Mouse (Mus musculus): Measurements from ENCODE around the gene Cntnap1. TPM values are rescaled to one million over a fixed set of nuclear protein-coding genes. Genes with fewer than 3 reads are reported as not detected.
"Not testable (repeated sequence)": the region's sequence is repeated elsewhere in the genome, so short reads cannot be mapped to it uniquely, and the experiment has no call there.

The Cntnap1 gene
- 0.46 and 0.70 TPM in 2 replicates for polyA plus RNA-seq (2014; fragmentation: Nextera tagmentation; extraction: Ambion mirVana)

DNA sequence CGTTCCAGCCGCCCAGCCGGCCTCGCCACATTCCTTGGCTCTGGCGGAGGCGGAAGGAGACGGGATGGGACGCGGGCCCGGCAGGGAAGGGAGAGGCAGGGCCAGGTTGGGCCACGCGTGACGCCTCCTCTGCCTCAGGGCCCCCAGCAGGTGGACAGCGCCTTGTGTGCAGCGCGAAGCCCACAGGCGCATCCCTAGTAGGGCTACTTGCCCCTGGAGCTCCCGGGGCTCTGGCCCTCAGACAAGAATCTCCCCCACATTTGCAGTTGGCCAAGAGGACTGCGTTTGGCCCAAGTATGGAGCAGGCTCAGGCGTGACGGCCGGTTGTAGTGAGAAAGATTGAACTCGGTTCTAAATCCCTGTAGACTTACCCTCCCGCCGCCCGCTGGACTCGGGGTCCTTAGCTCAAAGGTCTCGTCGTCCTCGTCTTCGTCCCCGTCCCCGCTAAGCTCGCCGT is at the start of gene Cntnap1:
Gene Cntnap1 (plus strand): TSS at position 170 of the 457 bp plus-strand sequence.
- no peak for ATAC-seq (replicated peaks; ENCODE audit: insufficient number of reproducible peaks, low FRiP score, low TSS enrichment)
- Histone ChIP-seq H3K9me3 (replicated peaks; ENCODE audit: control insufficient read depth, low read length) (no peaks in the 10 kb centered on the region), H3K4me3 (ENCODE audit: low read depth, low read length) (peak within 1 kb of the TSS; percentile 71), H3K4me2 (peak within 1 kb of the TSS; percentile 97), H3K27ac (ENCODE audit: low read depth, low read length) (peak within 1 kb of the TSS; percentile 82), H3K9ac (ENCODE audit: low read depth, low read length) (peak within 1 kb of the TSS; percentile 73), H3K36me3 (ENCODE audit: control insufficient read depth, insufficient read depth, low read length) (peaks cover 3% of the 10 kb centered on the region; the same call in 1 of the 2 replicates), H3K4me1 (ENCODE audit: control insufficient read depth, insufficient read depth, low read length) (peaks cover 50% of the 10 kb centered on the region), H3K27me3 (ENCODE audit: control insufficient read depth, insufficient read depth, low read length) (peaks cover 53% of the 10 kb centered on the region)
- under 1% methylated on average over 35 of the region's 35 CpGs for WGBS (ENCODE audit: insufficient replicate concordance)

DNA sequence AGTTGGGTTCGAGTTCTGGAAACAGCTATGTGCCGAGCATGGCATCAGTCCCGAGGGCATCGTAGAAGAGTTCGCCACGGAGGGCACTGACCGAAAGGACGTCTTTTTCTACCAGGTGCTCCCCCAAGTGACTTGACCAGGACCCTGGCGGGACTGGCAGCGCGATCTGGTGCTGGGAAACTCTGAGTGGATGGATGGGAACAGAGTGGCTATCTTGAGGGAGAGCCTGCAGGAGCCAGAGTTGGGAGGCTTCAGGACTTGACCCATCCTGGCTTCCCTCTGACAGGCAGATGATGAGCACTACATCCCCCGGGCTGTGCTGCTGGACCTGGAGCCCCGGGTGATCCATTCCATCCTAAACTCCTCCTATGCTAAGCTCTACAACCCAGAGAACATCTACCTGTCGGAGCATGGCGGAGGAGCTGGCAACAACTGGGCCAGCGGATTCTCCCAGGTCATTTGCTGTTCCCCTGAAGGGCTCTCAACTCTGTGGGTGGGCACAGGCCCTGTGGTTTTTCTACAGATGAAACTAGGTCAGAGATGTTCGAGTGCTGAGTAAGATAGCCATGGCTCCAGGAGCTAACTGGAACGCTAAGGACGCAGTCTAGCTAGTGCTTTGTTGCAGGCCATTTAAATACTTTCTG is 49.7 kb upstream of the Cntnap1 start:
- no peaks in the 10 kb centered on the region for H3K9me3 ChIP-seq (replicated peaks; ENCODE audit: control insufficient read depth, low read length)
- WGBS (ENCODE audit: insufficient replicate concordance) = 24% methylated on average over 19 of the region's 19 CpGs
- H3K36me3 ChIP-seq (ENCODE audit: control insufficient read depth, insufficient read depth, low read length) = peaks cover under 1% of the 10 kb centered on the region; the same call in 1 of the 2 replicates
- peak overlapping the region; percentile 91 for H3K27ac ChIP-seq (ENCODE audit: low read depth, low read length)
- peak overlapping the region; percentile 91 for H3K4me2 ChIP-seq
- no peak for ATAC-seq (replicated peaks; ENCODE audit: insufficient number of reproducible peaks, low FRiP score, low TSS enrichment)
- peak overlapping the region; percentile 97 for H3K4me3 ChIP-seq (ENCODE audit: low read depth, low read length)
- no peaks in the 10 kb centered on the region for H3K27me3 ChIP-seq (ENCODE audit: control insufficient read depth, insufficient read depth, low read length)
- peak overlapping the region; percentile 96 for H3K9ac ChIP-seq (ENCODE audit: low read depth, low read length)
- peaks cover 19% of the 10 kb centered on the region for H3K4me1 ChIP-seq (ENCODE audit: control insufficient read depth, insufficient read depth, low read length)

- H3K4me2 ChIP-seq; H3K27me3 ChIP-seq (ENCODE audit: control insufficient read depth, insufficient read depth, low read length); H3K9me3 ChIP-seq (replicated peaks; ENCODE audit: control insufficient read depth, low read length); ATAC-seq (replicated peaks; ENCODE audit: insufficient number of reproducible peaks, low FRiP score, low TSS enrichment); H3K4me3 ChIP-seq (ENCODE audit: low read depth, low read length); H3K9ac ChIP-seq (ENCODE audit: low read depth, low read length); H3K27ac ChIP-seq (ENCODE audit: low read depth, low read length): not testable (repeated sequence)
- peaks cover 15% of the 10 kb centered on the region for H3K36me3 ChIP-seq (ENCODE audit: control insufficient read depth, insufficient read depth, low read length)
- peaks cover 10% of the 10 kb centered on the region for H3K4me1 ChIP-seq (ENCODE audit: control insufficient read depth, insufficient read depth, low read length)
- WGBS (ENCODE audit: insufficient replicate concordance) = 98% methylated on average over 8 of the region's 8 CpGs
Observed at GRCm38 (mm10) chr11:101124494-101124893, 45.8 kb upstream of the Cntnap1 start.

DNA sequence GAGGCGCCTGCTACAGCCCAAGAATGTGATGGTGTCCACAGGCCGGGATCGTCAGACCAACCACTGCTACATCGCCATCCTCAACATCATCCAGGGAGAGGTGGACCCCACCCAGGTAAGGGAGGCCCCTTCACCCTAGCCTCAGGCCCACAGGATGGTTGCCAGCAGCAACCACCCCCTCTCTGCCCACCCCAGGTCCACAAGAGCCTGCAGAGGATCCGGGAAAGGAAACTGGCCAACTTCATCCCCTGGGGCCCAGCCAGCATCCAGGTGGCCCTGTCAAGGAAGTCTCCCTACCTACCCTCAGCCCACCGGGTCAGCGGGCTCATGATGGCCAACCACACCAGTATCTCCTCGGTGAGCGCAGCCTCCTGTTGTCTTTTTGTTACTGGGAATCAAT is 45.3 kb upstream of the Cntnap1 start:
- not testable (repeated sequence) for H3K9me3 ChIP-seq (replicated peaks; ENCODE audit: control insufficient read depth, low read length); H3K4me3 ChIP-seq (ENCODE audit: low read depth, low read length); H3K9ac ChIP-seq (ENCODE audit: low read depth, low read length); H3K27ac ChIP-seq (ENCODE audit: low read depth, low read length); H3K4me2 ChIP-seq; ATAC-seq (replicated peaks; ENCODE audit: insufficient number of reproducible peaks, low FRiP score, low TSS enrichment); H3K27me3 ChIP-seq (ENCODE audit: control insufficient read depth, insufficient read depth, low read length)
- Histone ChIP-seq H3K36me3 (ENCODE audit: control insufficient read depth, insufficient read depth, low read length) (peaks cover 15% of the 10 kb centered on the region), H3K4me1 (ENCODE audit: control insufficient read depth, insufficient read depth, low read length) (peaks cover 11% of the 10 kb centered on the region)
- WGBS (ENCODE audit: insufficient replicate concordance) = 95% methylated on average over 6 of the region's 9 CpGs

- Histone ChIP-seq H3K27ac (ENCODE audit: low read depth, low read length) (no peak overlapping the region), H3K4me3 (ENCODE audit: low read depth, low read length) (no peak overlapping the region), H3K4me1 (ENCODE audit: control insufficient read depth, insufficient read depth, low read length) (peaks cover 7% of the 10 kb centered on the region; the same call in 1 of the 2 replicates), H3K4me2 (no peak overlapping the region), H3K36me3 (ENCODE audit: control insufficient read depth, insufficient read depth, low read length) (peaks cover 15% of the 10 kb centered on the region), H3K9ac (ENCODE audit: low read depth, low read length) (no peak overlapping the region), H3K9me3 (replicated peaks; ENCODE audit: control insufficient read depth, low read length) (no peaks in the 10 kb centered on the region), H3K27me3 (ENCODE audit: control insufficient read depth, insufficient read depth, low read length) (no peaks in the 10 kb centered on the region)
- 79% methylated on average over 1 of the region's 1 CpGs for WGBS (ENCODE audit: insufficient replicate concordance)
- no peak for ATAC-seq (replicated peaks; ENCODE audit: insufficient number of reproducible peaks, low FRiP score, low TSS enrichment)
Observed at GRCm38 (mm10) chr11:101127075-101127474, 43.2 kb upstream of the Cntnap1 start.

DNA sequence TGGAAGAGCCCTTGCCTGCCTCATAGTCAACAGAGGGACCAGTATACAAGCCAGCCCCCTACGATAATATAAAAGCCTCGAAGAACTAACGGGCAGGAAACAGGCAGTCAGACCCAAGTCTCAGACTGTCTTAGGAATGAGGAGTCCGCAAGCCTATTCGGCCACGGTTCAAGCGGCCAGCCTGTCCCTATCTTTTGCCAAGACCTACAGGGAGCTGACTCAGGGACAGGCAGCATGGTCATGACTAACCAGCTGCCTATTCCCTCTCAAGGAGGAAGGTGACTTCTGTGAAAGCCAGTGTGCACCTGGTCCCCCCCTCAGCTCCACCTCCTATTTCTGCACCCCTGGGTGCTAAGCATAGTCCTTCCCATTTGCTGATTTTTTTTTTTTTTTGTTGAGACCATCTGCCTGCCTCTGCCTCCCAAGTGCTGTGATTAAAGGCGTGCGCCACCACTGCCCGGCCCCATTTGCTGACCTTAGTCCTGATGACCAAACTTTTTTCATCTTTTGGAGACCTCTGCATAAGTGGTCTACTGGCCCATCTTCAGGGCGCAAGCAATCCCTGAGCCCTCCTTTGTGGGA is 41.2 kb upstream of the Cntnap1 start:
- peaks cover 15% of the 10 kb centered on the region for H3K36me3 ChIP-seq (ENCODE audit: control insufficient read depth, insufficient read depth, low read length)
- no peak overlapping the region for H3K27ac ChIP-seq (ENCODE audit: low read depth, low read length)
- ATAC-seq (replicated peaks; ENCODE audit: insufficient number of reproducible peaks, low FRiP score, low TSS enrichment) = no peak

DNA sequence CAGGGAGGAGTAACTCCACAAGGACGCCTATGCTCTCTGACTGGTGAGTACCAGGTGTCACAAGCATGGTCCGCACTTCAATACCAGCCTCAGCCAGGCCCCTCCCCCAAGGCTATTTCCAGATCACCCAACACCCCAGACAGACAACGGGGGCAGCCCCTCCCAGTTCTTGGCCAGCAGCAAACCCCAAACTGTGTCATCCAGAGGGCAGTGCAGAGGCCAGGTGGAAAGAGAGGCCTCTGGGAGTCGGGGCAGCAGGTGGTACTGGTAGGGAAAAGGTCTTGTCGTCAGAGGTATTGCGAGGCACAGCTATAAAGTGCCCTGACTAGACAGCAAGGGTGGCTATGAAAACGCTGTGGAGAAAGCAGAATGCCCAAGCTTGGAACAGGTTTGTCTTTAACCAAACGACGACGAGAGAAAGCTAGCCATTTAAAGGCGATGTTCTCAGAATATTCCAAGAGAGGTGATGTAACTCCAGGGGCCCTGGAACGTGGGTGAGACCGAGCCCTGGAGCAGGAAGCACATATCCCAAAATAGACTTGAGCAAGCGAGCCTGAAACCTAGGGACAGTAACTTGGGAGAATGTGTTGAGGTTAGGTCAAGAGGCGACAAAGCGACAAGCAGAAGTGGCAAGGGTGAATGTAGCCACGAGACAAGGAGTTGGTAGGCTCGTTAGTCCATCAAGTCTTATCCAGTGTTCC is 40.1 kb upstream of the Cntnap1 start:
- WGBS (ENCODE audit: insufficient replicate concordance) = 26% methylated on average over 18 of the region's 18 CpGs
- Histone ChIP-seq H3K27me3 (ENCODE audit: control insufficient read depth, insufficient read depth, low read length) (no peaks in the 10 kb centered on the region), H3K9ac (ENCODE audit: low read depth, low read length) (0 out of 2 replicates have a peak overlapping the region, but pooled peaks have one; percentile 43), H3K4me2 (peak overlapping the region; percentile 45), H3K9me3 (replicated peaks; ENCODE audit: control insufficient read depth, low read length) (no peaks in the 10 kb centered on the region), H3K4me1 (ENCODE audit: control insufficient read depth, insufficient read depth, low read length) (peaks cover 7% of the 10 kb centered on the region; the same call in 1 of the 2 replicates), H3K36me3 (ENCODE audit: control insufficient read depth, insufficient read depth, low read length) (peaks cover 15% of the 10 kb centered on the region), H3K27ac (ENCODE audit: low read depth, low read length) (peak overlapping the region; percentile 89), H3K4me3 (ENCODE audit: low read depth, low read length) (no peak overlapping the region)
- ATAC-seq (replicated peaks; ENCODE audit: insufficient number of reproducible peaks, low FRiP score, low TSS enrichment) = peak; percentile 68; the same call in 1 of the 2 replicates

More for the DNA sequence above, 41.2 kb upstream of the Cntnap1 start:
- WGBS (ENCODE audit: insufficient replicate concordance) = 82% methylated on average over 11 of the region's 11 CpGs
- H3K9me3 ChIP-seq (replicated peaks; ENCODE audit: control insufficient read depth, low read length) = no peaks in the 10 kb centered on the region
- no peaks in the 10 kb centered on the region for H3K27me3 ChIP-seq (ENCODE audit: control insufficient read depth, insufficient read depth, low read length)
- H3K4me1 ChIP-seq (ENCODE audit: control insufficient read depth, insufficient read depth, low read length) = peaks cover 7% of the 10 kb centered on the region; the same call in 1 of the 2 replicates
- no peak overlapping the region for H3K4me2 ChIP-seq
- no peak overlapping the region for H3K4me3 ChIP-seq (ENCODE audit: low read depth, low read length)
- H3K9ac ChIP-seq (ENCODE audit: low read depth, low read length) = no peak overlapping the region

- Histone ChIP-seq H3K4me1 (ENCODE audit: control insufficient read depth, insufficient read depth, low read length) (peaks cover 7% of the 10 kb centered on the region; the same call in 1 of the 2 replicates), H3K4me3 (ENCODE audit: low read depth, low read length) (no peak overlapping the region), H3K9ac (ENCODE audit: low read depth, low read length) (no peak overlapping the region), H3K4me2 (no peak overlapping the region), H3K9me3 (replicated peaks; ENCODE audit: control insufficient read depth, low read length) (no peaks in the 10 kb centered on the region), H3K27me3 (ENCODE audit: control insufficient read depth, insufficient read depth, low read length) (no peaks in the 10 kb centered on the region), H3K27ac (ENCODE audit: low read depth, low read length) (no peak overlapping the region), H3K36me3 (ENCODE audit: control insufficient read depth, insufficient read depth, low read length) (peaks cover 9% of the 10 kb centered on the region)
- WGBS (ENCODE audit: insufficient replicate concordance) = 75% methylated on average over 2 of the region's 2 CpGs
- ATAC-seq (replicated peaks; ENCODE audit: insufficient number of reproducible peaks, low FRiP score, low TSS enrichment) = no peak
Observed at GRCm38 (mm10) chr11:101131187-101131586, 39.1 kb upstream of the Cntnap1 start.
